Mouse (Mus musculus) megakaryocyte, embryonic 14.5 days (primary cell): ENCODE results near the gene Setmar.

Source experiments
- FLI1 ChIP-seq: IDR thresholded peaks from 2 replicates; pipeline ENCODE4 v1.6.1; 2012; ENCODE audit warnings: low read length, inconsistent platforms, mixed read lengths
- GATA1 ChIP-seq: IDR thresholded peaks from 3 replicates; pipeline ENCODE4 v1.6.1; 2012; ENCODE audit warnings: mixed read lengths, low read length, inconsistent platforms, borderline replicate concordance

DNA sequence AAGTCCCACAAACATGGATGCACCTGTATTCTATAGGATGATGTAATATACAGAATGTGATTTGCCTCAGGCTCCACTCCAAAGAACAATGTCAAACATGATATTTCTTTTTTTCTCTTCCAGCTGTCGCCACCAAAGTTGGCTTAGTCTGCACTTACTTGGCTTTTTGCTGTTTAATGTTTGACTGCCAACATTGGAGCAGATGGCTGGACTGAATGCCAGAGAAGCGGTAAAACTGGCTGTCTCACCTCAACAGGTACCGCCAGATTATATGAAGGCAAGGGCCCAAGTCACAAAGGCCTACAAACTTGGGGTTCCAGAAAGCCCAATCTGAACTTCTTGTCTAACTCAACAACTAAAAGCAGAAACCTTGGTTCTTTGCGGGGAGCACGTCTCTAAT is 6.8 kb upstream of the Setmar start:
- no peak for TF ChIP-seq GATA1
- TF ChIP-seq FLI1 = no peak
